Mouse (Mus musculus) NIH3T3 (cell line): ENCODE results near the gene Ceacam19.

Experiments used
- DNase-seq: peaks from one replicate; pipeline ENCODE4 v3.0.0-alpha.2; 2012; ENCODE audit warnings: low read depth

Gene Ceacam19

DNA sequence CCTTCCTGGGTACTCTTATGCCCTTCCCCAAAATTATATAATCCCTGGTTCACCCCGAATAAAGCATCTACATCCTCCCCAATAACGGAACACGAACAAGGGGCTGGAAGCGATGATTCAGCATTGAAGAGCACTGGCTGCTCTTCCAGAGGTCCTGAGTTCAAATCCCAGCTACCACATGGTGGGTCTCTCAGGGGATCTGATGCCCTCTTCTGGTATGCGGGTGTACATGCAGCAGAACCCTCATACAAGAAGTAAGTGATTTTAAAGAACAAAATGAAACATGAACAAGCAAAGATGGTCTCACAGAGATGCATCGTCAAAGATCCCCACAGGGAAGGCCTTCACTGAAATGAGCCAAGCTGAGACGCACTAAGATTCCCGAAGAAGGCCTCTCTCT is 7.0 kb downstream of the Ceacam19 start:
- DNase-seq = no peak

- peak; percentile 26 for DNase-seq
These were observed 10.9 kb downstream of the Ceacam19 start for GRCm38 (mm10) chr7:19876781-19877425.

- DNase-seq = peak; percentile 82
These were observed 11.7 kb downstream of the Ceacam19 start for GRCm38 (mm10) chr7:19875948-19876682.

- peak; percentile 68 for DNase-seq
These were observed 15.7 kb downstream of the Ceacam19 start for GRCm38 (mm10) chr7:19871943-19872601.

- DNase-seq = no peak
These were observed 16.6 kb downstream of the Ceacam19 start for GRCm38 (mm10) chr7:19871137-19871621.

- DNase-seq = no peak
These were observed 19.9 kb downstream of the Ceacam19 start for GRCm38 (mm10) chr7:19867751-19868399.

DNA sequence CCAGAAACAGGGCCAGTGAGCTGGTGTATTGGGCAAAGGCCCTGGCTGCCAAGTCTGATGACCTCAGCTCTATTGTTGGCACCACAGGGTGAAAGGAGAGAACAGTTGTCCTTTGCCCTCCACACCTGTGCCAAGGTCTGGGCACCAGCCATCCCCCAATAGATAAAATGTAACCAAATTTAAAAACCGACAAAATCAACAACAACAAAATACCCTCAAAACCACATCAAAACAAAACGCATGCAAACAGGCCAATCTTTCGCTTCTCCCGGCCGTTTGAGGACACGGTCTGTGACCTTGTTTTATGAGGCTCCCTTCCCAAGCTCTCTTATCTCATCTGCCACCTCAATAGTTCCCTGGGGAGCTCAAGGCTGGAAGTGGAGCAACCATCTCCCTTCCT is 21.3 kb downstream of the Ceacam19 start:
- no peak for DNase-seq

DNA sequence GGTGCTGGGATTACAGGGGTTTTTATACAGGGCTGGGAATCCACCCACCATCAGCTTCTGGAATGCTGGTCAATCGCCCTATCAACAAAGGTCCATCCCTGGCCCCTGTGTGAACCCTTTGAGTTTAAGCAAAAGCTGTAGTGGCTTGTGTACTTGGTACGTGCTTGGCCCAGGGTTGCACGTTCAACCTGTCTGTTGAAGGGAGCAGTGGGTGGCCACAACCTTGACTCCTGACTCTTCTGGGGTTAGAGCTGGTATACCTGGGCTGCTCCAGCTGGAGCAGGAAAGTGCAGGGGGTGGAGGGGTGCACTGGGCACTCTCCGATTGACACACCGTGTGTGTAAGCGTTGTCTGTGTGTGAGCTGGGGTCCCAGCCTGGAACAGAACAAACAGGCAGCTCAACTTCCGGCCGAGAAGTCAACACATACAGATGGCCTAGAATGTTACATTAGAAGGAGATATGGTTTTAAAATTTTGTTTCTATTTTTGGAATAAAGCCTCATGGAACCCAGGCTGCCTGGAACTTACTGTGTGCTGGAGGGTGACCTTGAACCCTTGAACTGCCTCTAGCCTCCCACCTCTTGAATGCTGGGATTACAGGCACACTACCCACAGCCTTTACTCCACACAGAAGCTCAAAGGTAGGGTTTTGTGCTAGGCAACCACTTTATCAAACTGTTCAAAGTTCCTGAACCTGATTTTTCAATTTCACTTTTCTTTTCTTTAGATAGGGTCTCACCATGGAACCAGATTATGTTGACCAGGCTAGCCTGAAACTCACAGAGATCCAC is 22.3 kb downstream of the Ceacam19 start:
- no peak for DNase-seq

- no peak for DNase-seq
These were observed 23.5 kb downstream of the Ceacam19 start for GRCm38 (mm10) chr7:19864241-19864640.

GRCm38 (mm10) chr7:19861199-19861598 is 26.6 kb downstream of the Ceacam19 start, which contains the start of gene Ceacam16:
Ceacam16 (minus strand) TSS chr7:19861299.
- no peak for DNase-seq

- no peak for DNase-seq
These were observed 28.0 kb downstream of the Ceacam19 start for GRCm38 (mm10) chr7:19859740-19860139.

DNA sequence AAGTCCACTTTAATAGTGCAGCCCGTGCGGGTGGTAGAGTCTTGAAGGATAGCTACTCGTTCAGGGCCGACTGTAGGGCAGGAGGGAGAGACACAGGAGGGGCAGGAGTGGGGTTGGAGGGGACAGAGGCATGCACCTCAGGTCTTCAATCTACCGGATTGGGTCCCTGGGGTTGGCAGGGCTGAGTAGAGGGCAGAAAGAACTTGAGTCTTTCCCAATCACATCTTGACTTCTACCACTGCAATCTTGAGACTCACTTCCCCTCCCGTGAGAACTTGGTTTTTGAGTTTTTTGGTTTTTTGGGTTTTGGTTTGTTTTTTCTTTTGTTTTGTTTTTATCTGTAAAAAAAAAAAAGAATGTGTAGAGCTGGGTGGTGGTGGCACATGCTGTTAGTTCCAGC is 31.5 kb downstream of the Ceacam19 start:
- no peak for DNase-seq

DNA sequence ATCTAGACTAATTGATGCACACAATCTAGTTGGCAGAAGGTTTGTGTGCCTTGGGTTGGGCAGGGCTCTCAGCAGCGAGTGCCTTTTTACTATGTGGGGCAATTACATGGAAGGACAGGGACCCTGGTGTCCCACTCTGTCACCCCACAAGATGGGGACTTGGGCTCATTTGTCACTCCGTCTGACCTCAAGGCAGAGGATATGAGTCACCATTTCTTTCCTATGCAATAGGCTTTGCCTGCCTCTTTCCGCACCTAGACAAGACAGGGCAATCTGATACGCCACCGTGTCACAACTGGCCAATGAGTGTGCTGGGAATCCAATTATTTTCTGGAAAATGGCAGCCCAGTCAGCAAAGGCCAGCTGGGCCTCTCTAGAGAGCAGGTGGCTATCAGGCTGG is 32.1 kb downstream of the Ceacam19 start:
- DNase-seq = no peak

- DNase-seq = no peak
These were observed 34.2 kb downstream of the Ceacam19 start for GRCm38 (mm10) chr7:19853526-19853925.

DNA sequence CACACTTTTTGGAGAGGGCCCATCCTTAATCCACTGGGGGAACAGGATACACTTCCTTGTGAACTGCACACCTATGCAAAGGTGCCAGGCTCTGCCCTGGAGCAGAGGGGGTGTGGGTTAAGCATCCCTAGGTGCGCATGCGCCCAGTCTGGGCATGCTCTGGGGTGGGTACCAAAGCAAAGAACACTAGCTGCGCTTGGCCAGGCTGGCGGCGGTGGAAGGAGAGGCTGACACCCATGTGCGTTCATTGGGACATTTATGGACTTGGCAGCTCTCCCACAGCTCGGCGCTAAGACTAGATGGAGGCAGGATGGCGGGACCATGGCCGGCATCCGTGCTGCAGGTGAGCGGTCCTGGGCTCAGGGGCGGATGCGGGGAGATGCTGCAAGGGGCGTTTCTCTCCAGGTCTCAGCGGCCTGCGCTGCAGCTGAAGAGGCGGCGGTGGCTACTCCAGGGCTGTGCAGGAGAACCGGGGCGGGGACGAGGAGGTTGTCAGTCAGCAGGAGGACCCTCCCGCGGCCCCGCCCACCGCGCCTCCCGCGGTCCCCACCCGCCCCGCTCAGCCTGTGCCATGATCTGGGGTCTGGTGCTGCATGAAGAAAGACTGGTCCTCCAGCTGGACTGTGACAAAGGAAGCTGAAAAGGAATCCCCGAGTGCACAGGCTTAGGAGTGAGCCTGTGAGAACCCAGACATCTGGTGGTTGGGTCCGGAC is 35.8 kb downstream of the Ceacam19 start, which contains the start of gene Gm19345:
Gene Gm19345, plus strand, starts transcription at position 146 of the 713 bp plus-strand sequence.
- no peak for DNase-seq

DNA sequence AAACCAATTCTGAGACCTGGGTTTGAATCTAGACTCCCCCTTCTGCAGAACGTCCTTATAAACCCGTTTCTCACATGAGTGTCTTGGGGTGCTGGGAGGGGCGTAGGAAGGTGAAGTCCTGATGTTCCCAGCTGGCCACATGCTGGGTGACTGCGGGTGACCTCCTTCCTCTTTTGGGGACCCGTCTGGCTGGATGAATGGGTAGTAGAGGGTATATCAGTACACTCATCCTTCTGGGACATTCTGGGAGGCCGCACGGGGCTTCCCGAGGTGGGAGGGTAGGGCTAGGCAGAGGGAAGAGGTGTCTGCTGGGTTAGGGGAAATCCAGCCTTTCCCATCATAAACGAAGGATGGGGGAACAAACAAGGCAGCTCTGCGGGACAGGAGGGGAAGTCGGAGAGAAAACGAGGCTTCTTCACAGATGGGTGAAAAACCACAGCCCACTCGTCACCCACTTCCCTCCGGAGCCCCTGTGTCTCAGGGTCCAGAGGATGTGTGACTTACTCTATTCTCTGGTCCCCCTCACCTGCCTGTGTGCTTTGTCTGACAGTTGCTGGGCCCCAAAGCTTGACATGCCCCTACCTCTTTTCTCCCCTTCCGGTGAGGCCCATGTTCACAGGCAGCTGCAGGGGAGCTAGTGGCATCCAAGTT is 43.1 kb downstream of the Ceacam19 start:
- no peak for DNase-seq

DNA sequence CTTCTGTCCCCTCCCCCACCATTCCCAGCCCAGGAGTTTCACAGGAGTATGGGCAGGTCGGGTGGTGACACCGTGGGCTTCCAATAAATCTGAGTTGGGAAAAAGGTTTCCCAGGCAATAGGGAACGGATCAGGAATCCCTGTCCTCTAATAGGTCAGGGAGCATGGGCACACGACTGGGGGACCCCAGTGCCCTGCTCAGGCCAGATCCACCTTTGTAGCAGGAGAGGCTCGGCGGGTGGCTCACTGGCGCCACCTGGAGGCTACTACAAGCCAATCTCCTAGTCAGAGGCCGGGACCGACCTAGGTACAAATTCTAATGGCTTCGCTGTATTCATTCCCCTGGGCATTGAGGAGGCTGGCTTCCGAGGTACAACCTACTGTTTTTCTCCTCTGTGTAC is 44.2 kb downstream of the Ceacam19 start:
- peak; percentile 74 for DNase-seq

- DNase-seq = no peak
These were observed 44.8 kb downstream of the Ceacam19 start for GRCm38 (mm10) chr7:19842885-19843504.

- DNase-seq = no peak
These were observed 45.9 kb downstream of the Ceacam19 start for GRCm38 (mm10) chr7:19841686-19842413.
